Mouse (Mus musculus): ENCODE results near the gene E2f2. TPM values are rescaled to one million over a fixed set of nuclear protein-coding genes. Genes with fewer than 3 reads are reported as not detected.

Gene E2f2
- polyA plus RNA-seq, 1 experiment from 2014 or later = 5.5 TPM

GRCm38 (mm10) chr4:136143193-136143976, 28.8 kb upstream of the E2f2 start, which contains the start of gene Id3:
Id3 (plus strand) TSS chr4:136143497.
- peaks cover 33% of the 10 kb centered on the region; the same call in 1 of the 2 replicates for H3K4me1 ChIP-seq (replicated peaks; ENCODE audit: control insufficient read depth, insufficient read depth, low read length)
- under 1% methylated on average over 39 of the region's 39 CpGs for WGBS
- H3K36me3 ChIP-seq (ENCODE audit: control insufficient read depth, insufficient read depth, low read length) = no peaks in the 10 kb centered on the region
- peak within 1 kb of the TSS; percentile 79 for H3K4me3 ChIP-seq (ENCODE audit: low read depth, low read length)
- peak within 1 kb of the TSS; percentile 88 for H3K9ac ChIP-seq (ENCODE audit: low read depth, low read length)
- H3K4me2 ChIP-seq (replicated peaks; ENCODE audit: low read depth, low read length) = peak within 1 kb of the TSS; percentile 80
- DNase-seq (ENCODE audit: low spot score) = peak; percentile 92
- peak within 1 kb of the TSS; percentile 94 for H3K27ac ChIP-seq (ENCODE audit: low read depth, low read length)
- peak; percentile 77 for ATAC-seq (ENCODE audit: low FRiP score)
- H3K9me3 ChIP-seq (ENCODE audit: control insufficient read depth, low read length) = no peaks in the 10 kb centered on the region
- H3K27me3 ChIP-seq (ENCODE audit: control insufficient read depth, insufficient read depth, low read length) = no peaks in the 10 kb centered on the region; the same call in 1 of the 2 replicates

DNA sequence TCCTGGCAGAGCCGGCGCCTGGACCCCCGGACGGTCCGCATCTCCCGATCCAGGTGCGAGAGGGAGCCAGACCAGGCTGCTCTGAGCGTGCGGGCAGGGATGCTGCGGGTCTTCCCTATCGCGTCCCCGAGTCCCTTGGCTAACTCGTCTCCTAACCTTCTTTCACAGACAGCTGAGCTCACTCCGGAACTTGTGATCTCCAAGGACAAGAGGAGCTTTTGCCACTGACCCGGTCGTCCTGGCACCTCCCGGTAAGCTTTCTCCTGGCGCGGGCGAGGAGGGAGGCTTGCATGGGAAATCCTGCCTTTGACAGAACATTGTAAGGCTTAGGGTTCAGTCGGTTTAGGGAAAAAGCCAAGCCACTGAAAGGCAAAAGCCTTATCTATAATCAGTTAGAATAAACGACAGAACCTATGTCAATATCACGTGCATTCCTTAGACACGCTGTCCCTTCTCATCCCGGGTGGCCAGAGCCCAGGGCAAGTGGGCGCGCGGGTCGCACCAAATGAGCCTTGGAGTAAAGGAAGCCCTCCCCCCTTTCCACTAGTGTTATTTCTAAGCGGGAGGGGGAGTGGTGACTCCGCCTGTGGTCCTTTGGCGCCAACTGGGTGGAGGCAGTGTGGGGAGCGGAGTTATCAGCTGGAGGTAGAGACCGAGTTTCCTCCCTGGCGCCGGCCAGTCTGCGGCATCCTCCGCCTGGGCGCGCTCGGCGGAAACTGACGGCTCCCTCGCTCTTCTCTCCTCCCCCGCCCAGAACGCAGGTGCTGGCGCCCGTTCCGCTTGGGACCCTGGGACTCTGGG, 27.9 kb upstream of the E2f2 start:
- H3K4me2 ChIP-seq (replicated peaks; ENCODE audit: low read depth, low read length) = peak overlapping the region; percentile 80
- H3K27me3 ChIP-seq (ENCODE audit: control insufficient read depth, insufficient read depth, low read length) = no peaks in the 10 kb centered on the region; the same call in 1 of the 2 replicates
- peak overlapping the region; percentile 88 for H3K9ac ChIP-seq (ENCODE audit: low read depth, low read length)
- peak overlapping the region; percentile 79 for H3K4me3 ChIP-seq (ENCODE audit: low read depth, low read length)
- ATAC-seq (ENCODE audit: low FRiP score) (0 out of 2 replicates have a peak, but pooled peaks have one; percentile 15), DNase-seq (ENCODE audit: low spot score) (peak; percentile 73)
- under 1% methylated on average over 49 of the region's 50 CpGs for WGBS
- no peaks in the 10 kb centered on the region for H3K9me3 ChIP-seq (ENCODE audit: control insufficient read depth, low read length)
- peak overlapping the region; percentile 94 for H3K27ac ChIP-seq (ENCODE audit: low read depth, low read length)
- H3K4me1 ChIP-seq (replicated peaks; ENCODE audit: control insufficient read depth, insufficient read depth, low read length) = peaks cover 29% of the 10 kb centered on the region
- H3K36me3 ChIP-seq (ENCODE audit: control insufficient read depth, insufficient read depth, low read length) = no peaks in the 10 kb centered on the region

DNA sequence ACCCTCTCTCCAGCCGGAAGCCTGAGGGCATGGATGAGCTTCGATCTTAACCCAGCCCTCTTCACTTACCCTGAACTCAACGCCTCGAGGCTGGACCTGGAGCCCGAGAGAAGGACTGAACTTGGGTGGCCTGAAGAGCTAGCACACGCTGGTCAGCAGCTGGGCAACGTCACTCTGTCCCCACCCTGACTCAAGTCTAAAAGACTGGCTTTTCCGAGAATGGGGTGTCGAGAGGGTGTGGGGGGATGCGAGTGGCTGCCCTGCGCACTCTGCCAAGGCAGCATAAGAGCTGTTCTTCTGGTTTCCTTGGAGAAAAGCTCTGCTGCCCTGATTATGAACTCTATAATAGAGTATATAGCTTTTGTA, 27.3 kb upstream of the E2f2 start:
- peak overlapping the region; percentile 94 for H3K27ac ChIP-seq (ENCODE audit: low read depth, low read length)
- DNase-seq (ENCODE audit: low spot score) (no peak), ATAC-seq (ENCODE audit: low FRiP score) (no peak)
- peak overlapping the region; percentile 79 for H3K4me3 ChIP-seq (ENCODE audit: low read depth, low read length)
- 0% methylated on average over 11 of the region's 11 CpGs for WGBS
- H3K27me3 ChIP-seq (ENCODE audit: control insufficient read depth, insufficient read depth, low read length) = no peaks in the 10 kb centered on the region; the same call in 1 of the 2 replicates
- H3K9me3 ChIP-seq (ENCODE audit: control insufficient read depth, low read length) = no peaks in the 10 kb centered on the region
- H3K36me3 ChIP-seq (ENCODE audit: control insufficient read depth, insufficient read depth, low read length) = no peaks in the 10 kb centered on the region
- peaks cover 28% of the 10 kb centered on the region for H3K4me1 ChIP-seq (replicated peaks; ENCODE audit: control insufficient read depth, insufficient read depth, low read length)
- peak overlapping the region; percentile 80 for H3K4me2 ChIP-seq (replicated peaks; ENCODE audit: low read depth, low read length)
- peak overlapping the region; percentile 88 for H3K9ac ChIP-seq (ENCODE audit: low read depth, low read length)

- H3K4me1 ChIP-seq (replicated peaks; ENCODE audit: control insufficient read depth, insufficient read depth, low read length) = peaks cover 28% of the 10 kb centered on the region
- H3K4me2 ChIP-seq (replicated peaks; ENCODE audit: low read depth, low read length) = peak overlapping the region; percentile 80
- H3K27ac ChIP-seq (ENCODE audit: low read depth, low read length) = peak overlapping the region; percentile 94
- DNase-seq (ENCODE audit: low spot score) (peak; percentile 34), ATAC-seq (ENCODE audit: low FRiP score) (no peak)
- H3K4me3 ChIP-seq (ENCODE audit: low read depth, low read length) = peak overlapping the region; percentile 79
- no peaks in the 10 kb centered on the region; the same call in 1 of the 2 replicates for H3K27me3 ChIP-seq (ENCODE audit: control insufficient read depth, insufficient read depth, low read length)
- H3K36me3 ChIP-seq (ENCODE audit: control insufficient read depth, insufficient read depth, low read length) = no peaks in the 10 kb centered on the region
- peak overlapping the region; percentile 88 for H3K9ac ChIP-seq (ENCODE audit: low read depth, low read length)
- no peaks in the 10 kb centered on the region for H3K9me3 ChIP-seq (ENCODE audit: control insufficient read depth, low read length)
- 6% methylated on average over 11 of the region's 11 CpGs for WGBS
Observed at GRCm38 (mm10) chr4:136145362-136145885, 26.8 kb upstream of the E2f2 start.

DNA sequence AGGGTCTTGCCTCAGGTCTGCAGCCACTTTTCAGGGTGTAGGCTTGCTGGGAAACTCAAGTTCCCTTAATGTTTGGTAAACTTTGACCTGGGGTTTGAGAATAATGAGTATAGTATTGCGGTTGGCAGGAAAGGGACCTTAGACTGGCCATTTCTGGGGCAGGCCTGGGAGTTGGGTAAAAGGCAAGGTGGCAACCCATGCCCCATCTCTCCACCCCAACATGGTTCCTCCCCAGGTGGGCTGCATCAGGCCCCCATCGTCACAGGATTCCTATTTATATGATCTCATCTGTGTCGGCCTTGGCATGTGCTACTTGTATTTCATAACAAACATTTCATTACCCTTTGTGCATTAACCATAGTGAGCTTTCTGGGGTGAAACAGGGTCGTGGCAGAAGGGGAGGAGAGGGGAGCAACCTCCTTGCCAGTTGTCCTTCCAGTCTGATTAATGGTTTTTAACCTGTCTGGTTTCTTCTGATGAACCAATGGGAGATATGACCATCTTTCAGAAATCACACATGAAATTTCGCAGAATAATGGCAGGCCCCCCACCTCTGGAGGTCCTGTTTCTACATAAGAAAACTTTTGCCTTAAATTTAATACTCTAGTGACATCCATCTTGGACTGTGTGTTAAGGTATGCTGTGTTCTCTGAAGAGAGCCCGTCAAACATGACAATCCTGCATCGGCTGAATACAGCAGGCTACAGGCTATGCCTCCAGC, 26.0 kb upstream of the E2f2 start:
- Histone ChIP-seq H3K27ac (ENCODE audit: low read depth, low read length) (peak overlapping the region; percentile 72), H3K4me1 (replicated peaks; ENCODE audit: control insufficient read depth, insufficient read depth, low read length) (peaks cover 27% of the 10 kb centered on the region), H3K9me3 (ENCODE audit: control insufficient read depth, low read length) (no peaks in the 10 kb centered on the region), H3K27me3 (ENCODE audit: control insufficient read depth, insufficient read depth, low read length) (no peaks in the 10 kb centered on the region; the same call in 1 of the 2 replicates), H3K4me2 (replicated peaks; ENCODE audit: low read depth, low read length) (peak overlapping the region; percentile 80), H3K9ac (ENCODE audit: low read depth, low read length) (peak overlapping the region; percentile 88; the same call in 1 of the 2 replicates), H3K36me3 (ENCODE audit: control insufficient read depth, insufficient read depth, low read length) (no peaks in the 10 kb centered on the region), H3K4me3 (ENCODE audit: low read depth, low read length) (peak overlapping the region; percentile 79)
- WGBS = 9% methylated on average over 7 of the region's 7 CpGs
- DNase-seq (ENCODE audit: low spot score) (peak; percentile 40), ATAC-seq (ENCODE audit: low FRiP score) (no peak)

DNA sequence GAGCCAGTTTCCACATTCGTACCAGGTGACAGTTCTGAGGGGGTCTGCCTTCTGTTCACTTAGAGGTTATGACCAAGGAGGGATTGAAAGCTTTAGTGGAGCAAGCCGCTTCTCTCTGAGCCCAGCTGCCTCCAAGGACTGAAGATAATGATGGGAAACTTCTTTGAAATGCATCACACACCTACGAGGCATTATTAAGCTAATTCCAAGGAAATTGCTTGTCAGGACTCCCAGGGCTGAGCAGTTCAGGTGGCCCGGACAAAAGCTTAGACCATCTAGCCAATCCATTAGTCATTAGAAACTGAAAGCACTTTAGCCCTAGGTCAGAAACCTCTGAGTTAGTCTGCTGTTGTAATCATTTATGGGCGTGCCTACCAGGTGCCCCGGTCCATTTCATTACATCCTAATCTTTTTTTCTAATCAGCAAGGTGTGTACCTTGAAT, 25.5 kb upstream of the E2f2 start:
- Histone ChIP-seq H3K36me3 (ENCODE audit: control insufficient read depth, insufficient read depth, low read length) (no peaks in the 10 kb centered on the region), H3K9me3 (ENCODE audit: control insufficient read depth, low read length) (no peaks in the 10 kb centered on the region), H3K27ac (ENCODE audit: low read depth, low read length) (peak overlapping the region; percentile 72), H3K9ac (ENCODE audit: low read depth, low read length) (peak overlapping the region; percentile 3; the same call in 1 of the 2 replicates), H3K4me1 (replicated peaks; ENCODE audit: control insufficient read depth, insufficient read depth, low read length) (peaks cover 25% of the 10 kb centered on the region), H3K27me3 (ENCODE audit: control insufficient read depth, insufficient read depth, low read length) (no peaks in the 10 kb centered on the region; the same call in 1 of the 2 replicates), H3K4me2 (replicated peaks; ENCODE audit: low read depth, low read length) (peak overlapping the region; percentile 80), H3K4me3 (ENCODE audit: low read depth, low read length) (peak overlapping the region; percentile 79)
- WGBS = 7% methylated on average over 6 of the region's 6 CpGs
- ATAC-seq (ENCODE audit: low FRiP score) (no peak), DNase-seq (ENCODE audit: low spot score) (peak; percentile 38)

DNA sequence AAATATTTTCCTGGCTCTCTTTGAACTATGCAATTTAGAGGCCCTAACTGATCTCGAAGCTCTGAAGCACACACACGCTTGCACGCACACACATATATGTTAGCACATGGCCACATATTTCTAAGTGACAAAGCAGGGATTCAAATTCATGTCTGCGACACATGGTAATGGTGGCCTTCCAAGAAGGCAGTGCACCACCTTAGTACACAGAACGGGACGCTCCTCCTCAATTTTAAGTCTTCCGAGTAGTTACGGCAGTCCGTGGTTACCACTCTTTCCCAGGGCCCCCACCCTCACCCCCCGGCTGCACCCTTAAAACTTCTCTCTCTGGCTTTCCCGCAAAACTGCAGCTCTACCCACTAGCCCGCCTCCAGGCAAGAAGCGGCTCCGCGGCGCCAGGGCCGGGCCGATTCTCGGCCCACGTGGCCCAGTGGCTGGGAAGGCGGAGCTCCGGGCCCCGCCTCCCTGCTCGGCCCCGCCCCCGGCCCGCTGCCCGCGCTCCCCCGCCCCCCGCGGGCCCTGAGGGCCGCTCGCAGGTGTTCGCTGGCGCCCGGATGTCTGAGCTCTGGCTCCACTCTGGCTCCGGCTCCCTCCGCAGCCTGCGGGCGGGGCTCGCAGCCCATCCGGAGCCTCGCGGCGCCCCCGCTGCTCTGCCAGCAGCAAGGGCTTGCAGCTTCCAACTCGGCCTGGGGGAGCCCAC, 24.6 kb upstream of the E2f2 start:
- DNase-seq (ENCODE audit: low spot score) (peak; percentile 92), ATAC-seq (ENCODE audit: low FRiP score) (peak; percentile 72)
- Histone ChIP-seq H3K27ac (ENCODE audit: low read depth, low read length) (peak overlapping the region; percentile 68), H3K4me3 (ENCODE audit: low read depth, low read length) (peak overlapping the region; percentile 33), H3K9ac (ENCODE audit: low read depth, low read length) (peak overlapping the region; percentile 52; the same call in 1 of the 2 replicates), H3K4me1 (replicated peaks; ENCODE audit: control insufficient read depth, insufficient read depth, low read length) (peaks cover 19% of the 10 kb centered on the region), H3K4me2 (replicated peaks; ENCODE audit: low read depth, low read length) (peak overlapping the region; percentile 72), H3K36me3 (ENCODE audit: control insufficient read depth, insufficient read depth, low read length) (no peaks in the 10 kb centered on the region), H3K27me3 (ENCODE audit: control insufficient read depth, insufficient read depth, low read length) (no peaks in the 10 kb centered on the region; the same call in 1 of the 2 replicates), H3K9me3 (ENCODE audit: control insufficient read depth, low read length) (no peaks in the 10 kb centered on the region)
- WGBS = 2% methylated on average over 37 of the region's 48 CpGs

All from hindbrain, embryonic 11.5 days (tissue).